Mouse (Mus musculus) brain, adult 10 weeks (tissue): ENCODE data around the gene Igbp1. TPM values are rescaled to one million over a fixed set of nuclear protein-coding genes. Genes with fewer than 3 reads are reported as not detected.

ENCODE experiments used
- polyA plus RNA-seq: library from polyadenylated mRNA; stranded (reverse); fragments of 350-450 nt; fragmentation: Illumina TruSeq; extraction: RNeasy Lipid Tissue Mini Kit (QIAGEN cat#74804); gene quantifications from one replicate; pipeline ENCODE4 v1.2.3, GENCODE M21; 2015; ENCODE audit warnings: low read depth, low replicate concordance

Gene Igbp1
- polyA plus RNA-seq: 66.3 TPM

DNA sequence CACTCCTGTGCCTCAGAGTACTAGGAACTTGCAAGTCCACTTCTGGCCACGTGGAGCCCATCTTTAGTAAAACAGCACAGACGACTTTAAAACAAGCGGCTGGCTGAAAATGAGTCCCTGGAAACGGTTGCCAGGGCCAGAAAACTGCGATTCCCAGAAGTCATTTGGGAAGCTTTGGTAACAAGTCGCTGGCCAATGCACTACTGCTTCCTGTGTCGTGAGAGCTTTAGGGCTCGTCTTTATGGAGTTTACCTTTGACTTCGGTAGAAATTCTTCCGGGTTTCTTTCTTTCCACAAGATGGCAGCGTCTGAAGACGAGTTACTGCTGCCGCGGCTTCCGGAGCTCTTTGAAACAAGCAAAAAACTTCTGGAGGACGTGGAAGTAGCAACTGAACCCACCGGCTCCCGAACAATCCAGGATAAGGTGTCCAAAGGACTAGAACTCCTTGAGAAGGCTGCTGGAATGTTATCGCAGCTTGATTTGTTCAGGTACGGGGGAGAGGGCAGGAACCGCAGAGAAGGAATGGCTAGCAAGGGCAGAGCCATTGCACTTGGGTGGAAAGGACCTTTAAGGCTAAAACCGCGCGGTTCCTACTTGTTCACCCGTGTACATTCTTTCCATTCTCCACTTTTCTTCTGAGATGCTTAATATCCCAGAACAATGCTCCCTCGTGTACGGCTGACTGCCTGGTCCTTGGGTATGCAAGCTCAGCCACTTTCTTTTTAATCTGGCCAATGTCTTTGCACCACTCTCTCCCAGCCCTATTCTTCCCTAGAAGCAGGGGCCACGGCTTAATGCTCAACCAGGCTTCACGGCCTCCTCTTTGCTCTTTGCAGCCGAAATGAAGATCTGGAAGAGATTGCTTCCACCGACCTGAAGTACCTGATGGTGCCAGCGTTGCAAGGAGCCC, at the start of gene Igbp1:
Igbp1 (plus strand) TSS at position 224 of the 911 bp plus-strand sequence.

DNA sequence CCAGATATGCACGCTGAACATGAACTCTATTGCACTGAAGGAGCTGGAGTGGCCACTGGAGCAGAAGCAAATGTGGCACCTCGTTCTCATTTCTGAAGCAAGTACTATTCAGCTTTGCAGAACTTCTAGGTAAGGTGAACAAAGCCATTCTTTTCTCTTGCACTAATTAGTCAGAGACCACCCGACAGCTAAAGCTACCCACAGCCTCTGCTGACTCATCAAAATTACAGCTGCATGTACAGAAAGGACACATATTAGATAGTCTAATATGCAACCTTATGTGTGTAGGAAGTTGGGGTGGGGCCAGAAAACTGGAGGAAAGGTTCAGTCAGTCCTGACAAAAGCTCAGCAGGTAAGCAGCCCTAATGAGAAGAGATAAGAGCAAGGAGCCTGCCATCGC, 30.4 kb downstream of the Igbp1 start, which contains the start of gene Dgat2l6:
Dgat2l6 (plus strand) TSS at position 368 of the 400 bp plus-strand sequence.

Other genes with a start within 250 kb of the Igbp1 start
- gene Otud6a, start 65.3 kb upstream of the Igbp1 start, polyA plus RNA-seq: not detected
- not detected for gene Awat2, start 51.6 kb upstream of the Igbp1 start, polyA plus RNA-seq
- gene Dgat2l6, start 30.5 kb downstream of the Igbp1 start, polyA plus RNA-seq: 0.59 TPM
- gene Awat1, start 78.0 kb downstream of the Igbp1 start, polyA plus RNA-seq: not detected
- not detected for gene P2ry4, start 100.6 kb downstream of the Igbp1 start, polyA plus RNA-seq
- gene Arr3, start 111.2 kb downstream of the Igbp1 start, polyA plus RNA-seq: 1.4 TPM
- gene Kif4, start 131.4 kb downstream of the Igbp1 start, polyA plus RNA-seq: 0.58 TPM
- gene Pdzd11, start 132.3 kb downstream of the Igbp1 start, polyA plus RNA-seq: 74.7 TPM
- gene Gdpd2, start 235.6 kb downstream of the Igbp1 start, polyA plus RNA-seq: 10.4 TPM